Mouse (Mus musculus) left cerebral cortex, adult 2 months (tissue): ENCODE measurements around the gene Ripk4. TPM values are rescaled to one million over a fixed set of nuclear protein-coding genes. Genes with fewer than 3 reads are reported as not detected.

Source experiments
- DNase-seq, 2 experiments: peaks; one replicate each; pipeline ENCODE4 v3.0.0; 2021 to 2022; ENCODE audit warnings: low spot score in 2 of 2, mixed read lengths in 1 of 2; ENCODE audit errors: extremely low spot score in 1 of 2
- H3K27ac ChIP-seq: fragments of 200-600 bp; 2 replicates; pipeline ENCODE4 v1.8.1; 2022
- H3K4me3 ChIP-seq: fragments of 200-600 bp; 2 replicates; pipeline ENCODE4 v1.8.1; 2022
- CTCF ChIP-seq: fragments of 200-600 bp; IDR thresholded peaks from 2 replicates; pipeline ENCODE4 v1.8.1; 2022; ENCODE audit warnings: antibody characterized with exemption, mild to moderate bottlenecking, moderate library complexity
- intact Hi-C: fragments of 180-260 bp; cut with DNase I; formaldehyde crosslinking; loops from one replicate; pipeline ENCODE4 v1.15.1; 2025
- long read RNA-seq, 2 experiments: library from polyadenylated mRNA; stranded (forward); transcript quantifications; one replicate each; pipeline ENCODE4 v2.0.0; 2021; ENCODE audit warnings: borderline mapping rate in 2 of 2
- total RNA-seq, 2 experiments: library from RNA; stranded (reverse); gene quantifications; 2 replicates each; pipeline ENCODE4 v1.2.3; 2021

The Ripk4 gene
- under 1 TPM; 0.16 to 0.47 TPM for total RNA-seq
- long read RNA-seq, experiment 1, partial matches to known transcripts = 0 of 1 reads
- long read RNA-seq, experiment 1, other reads (novel, unspliced or antisense) = 0 of 1 reads
- long read RNA-seq, experiment 2 = 0 reads

- H3K27ac ChIP-seq = no peak within 1 kb of the TSS
- TF ChIP-seq CTCF = no peak
- intact Hi-C loops = no loop called here
- H3K4me3 ChIP-seq = peak within 1 kb of the TSS; percentile 17
- peak in 1 of 2 experiments; percentile 10 for DNase-seq
These were observed at the start of gene Ripk4 for GRCm38 (mm10) chr16:97763061-97763989. Gene Ripk4 (minus strand): TSS chr16:97763787.

GRCm38 (mm10) chr16:97808881-97809280 lies 45.3 kb upstream of the Ripk4 start:
- Histone ChIP-seq H3K4me3 (no peak overlapping the region), H3K27ac (peak overlapping the region; percentile 66)
- no peak for TF ChIP-seq CTCF
- no peak for DNase-seq
- intact Hi-C loops = loop anchor here (2.0 kb wide), 1 partner anchor 42 kb away; the partner anchor contains the start of gene Prdm15

- no peak for TF ChIP-seq CTCF
- Histone ChIP-seq H3K4me3 (no peak overlapping the region), H3K27ac (peak overlapping the region; percentile 48; the same call in 1 of the 2 replicates)
- intact Hi-C loops = loop anchor here (2.0 kb wide), 1 partner anchor 73 kb away; no protein-coding TSS in a partner anchor
- no peak for DNase-seq
These were observed 42.1 kb upstream of the Ripk4 start for GRCm38 (mm10) chr16:97805646-97806045.

GRCm38 (mm10) chr16:97804680-97805547 lies 41.3 kb upstream of the Ripk4 start:
- Histone ChIP-seq H3K27ac (peak overlapping the region; percentile 48), H3K4me3 (no peak overlapping the region)
- peak; percentile 79 to 80 for DNase-seq
- intact Hi-C loops = loop anchor here (2.0 kb wide), 1 partner anchor 74 kb away; no protein-coding TSS in a partner anchor
- peak; percentile 83 for TF ChIP-seq CTCF

- no peak for TF ChIP-seq CTCF
These were observed 34.6 kb upstream of the Ripk4 start for GRCm38 (mm10) chr16:97797950-97798869.

GRCm38 (mm10) chr16:97797212-97797611 lies 33.6 kb upstream of the Ripk4 start:
- intact Hi-C loops = no loop called here
- TF ChIP-seq CTCF = no peak
- H3K27ac ChIP-seq = no peak overlapping the region
- DNase-seq = no peak
- no peak overlapping the region for H3K4me3 ChIP-seq

More at GRCm38 (mm10) chr16:97797950-97798869, 34.6 kb upstream of the Ripk4 start:
- Histone ChIP-seq H3K27ac (no peak overlapping the region), H3K4me3 (no peak overlapping the region)
- DNase-seq = no peak
- intact Hi-C loops = no loop called here

- intact Hi-C loops = no loop called here
- no peak for DNase-seq
- H3K27ac ChIP-seq = no peak overlapping the region
- no peak for TF ChIP-seq CTCF
- H3K4me3 ChIP-seq = no peak overlapping the region
These were observed 30.7 kb upstream of the Ripk4 start for GRCm38 (mm10) chr16:97794256-97794655.

- intact Hi-C loops = loop anchor here (5.0 kb wide), 1 partner anchor 261 kb away; no protein-coding TSS in a partner anchor
These were observed 19.5 kb upstream of the Ripk4 start for GRCm38 (mm10) chr16:97783057-97783456.

GRCm38 (mm10) chr16:97778353-97779025 lies 14.9 kb upstream of the Ripk4 start:
- Histone ChIP-seq H3K27ac (no peak overlapping the region), H3K4me3 (no peak overlapping the region)
- peak; percentile 81 to 84 for DNase-seq
- intact Hi-C loops = loop anchor here (5.0 kb wide), 1 partner anchor 466 kb away; no protein-coding TSS in a partner anchor
- TF ChIP-seq CTCF = peak; percentile 97

More at GRCm38 (mm10) chr16:97783057-97783456, 19.5 kb upstream of the Ripk4 start:
- no peak for TF ChIP-seq CTCF
- H3K27ac ChIP-seq = no peak overlapping the region
- no peak overlapping the region for H3K4me3 ChIP-seq
- DNase-seq = no peak

GRCm38 (mm10) chr16:97766501-97766900 lies 2.9 kb upstream of the Ripk4 start:
- H3K4me3 ChIP-seq = no peak overlapping the region
- no peak overlapping the region for H3K27ac ChIP-seq
- no peak for DNase-seq
- no peak for TF ChIP-seq CTCF
- intact Hi-C loops = loop anchor here (5.0 kb wide), 1 partner anchor 59 kb away; no protein-coding TSS in a partner anchor
